Mouse (Mus musculus) limb, embryonic 15.5 days (tissue): ENCODE data around the gene Slc2a4. TPM values are rescaled to one million over a fixed set of nuclear protein-coding genes. Genes with fewer than 3 reads are reported as not detected.

ENCODE experiments used
- ATAC-seq: fragments of 200-750 bp; cut with Nextera tagmentation; 2 replicates; pipeline ENCODE4 v1.8.0; 2017; ENCODE audit warnings: low read depth, moderate TSS enrichment; ENCODE audit not compliant: insufficient number of reproducible peaks, low FRiP score, low TSS enrichment
- H3K27ac ChIP-seq: fragments of 300-500 bp; sonication (generic); 2 replicates; pipeline ENCODE4 v1.5.1; 2015; ENCODE audit warnings: moderate library complexity, mild to moderate bottlenecking, inconsistent platforms
- H3K27me3 ChIP-seq: fragments of 300-500 bp; sonication (generic); 2 replicates; pipeline ENCODE4 v1.6.1; 2015; ENCODE audit warnings: inconsistent platforms
- H3K36me3 ChIP-seq: fragments of 300-500 bp; sonication (generic); 2 replicates; pipeline ENCODE4 v1.6.1; 2015; ENCODE audit warnings: inconsistent platforms
- H3K4me1 ChIP-seq: fragments of 300-500 bp; sonication (generic); 2 replicates; pipeline ENCODE4 v1.6.1; 2015; ENCODE audit warnings: inconsistent platforms
- H3K4me2 ChIP-seq: fragments of 300-500 bp; sonication (generic); 2 replicates; pipeline ENCODE4 v1.6.1; 2015; ENCODE audit warnings: mild to moderate bottlenecking, inconsistent platforms
- H3K4me3 ChIP-seq: fragments of 300-500 bp; sonication (generic); 2 replicates; pipeline ENCODE4 v1.5.1; 2015; ENCODE audit warnings: mild to moderate bottlenecking, inconsistent platforms
- H3K9ac ChIP-seq: fragments of 300-500 bp; sonication (generic); 2 replicates; pipeline ENCODE4 v1.6.1; 2015; ENCODE audit warnings: inconsistent platforms
- H3K9me3 ChIP-seq: fragments of 300-500 bp; sonication (generic); 2 replicates; pipeline ENCODE4 v1.6.1; 2016; ENCODE audit warnings: inconsistent platforms
- WGBS: fragments of 180-500 bp; shearing (Covaris S2); methylation state at CpG from one replicate; pipeline ENCODE4 v1.1.7; 2015; 5-methylcytosine and 5-hydroxymethylcytosine counted together
- polyA plus RNA-seq: library from polyadenylated mRNA; unstranded; fragments of >200 nt; fragmentation: Nextera tagmentation; extraction: Ambion mirVana; gene quantifications from 2 replicates; pipeline ENCODE4 v1.2.1, GENCODE M21; 2015

Slc2a4 gene
- polyA plus RNA-seq, 1 experiment from 2014 or later: 23.0 TPM

- no peak overlapping the region for H3K4me3 ChIP-seq
- WGBS: 37% methylated on average over 4 of the region's 4 CpGs
- no peak overlapping the region for H3K9ac ChIP-seq
- peaks cover 27% of the 10 kb centered on the region for H3K4me1 ChIP-seq
- no peaks in the 10 kb centered on the region for H3K27me3 ChIP-seq
- H3K9me3 ChIP-seq: no peaks in the 10 kb centered on the region
- H3K36me3 ChIP-seq: no peaks in the 10 kb centered on the region
- H3K4me2 ChIP-seq: no peak overlapping the region
- no peak for ATAC-seq
- H3K27ac ChIP-seq: no peak overlapping the region
Measured at GRCm38 (mm10) chr11:69950807-69951459, 2.9 kb upstream of the Slc2a4 start.

GRCm38 (mm10) chr11:69948763-69949150 lies 769 bp upstream of the Slc2a4 start:
- H3K4me1 ChIP-seq: peaks cover 27% of the 10 kb centered on the region
- WGBS: 1% methylated on average over 14 of the region's 14 CpGs
- peaks cover 18% of the 10 kb centered on the region for H3K36me3 ChIP-seq
- H3K9ac ChIP-seq: peak overlapping the region; percentile 27; the same call in 1 of the 2 replicates
- H3K4me3 ChIP-seq: peak overlapping the region; percentile 56
- H3K27me3 ChIP-seq: no peaks in the 10 kb centered on the region
- H3K4me2 ChIP-seq: peak overlapping the region; percentile 70
- peak; percentile 45 for ATAC-seq
- H3K9me3 ChIP-seq: no peaks in the 10 kb centered on the region
- H3K27ac ChIP-seq: peak overlapping the region; percentile 86

GRCm38 (mm10) chr11:69947337-69948065 lies 487 bp downstream of the Slc2a4 start:
- ATAC-seq: peak; percentile 43; the same call in 1 of the 2 replicates
- Histone ChIP-seq H3K36me3 (peaks cover 28% of the 10 kb centered on the region), H3K4me1 (peaks cover 27% of the 10 kb centered on the region), H3K9me3 (no peaks in the 10 kb centered on the region), H3K27ac (peak overlapping the region; percentile 86), H3K4me2 (peak overlapping the region; percentile 70), H3K4me3 (peak overlapping the region; percentile 56), H3K27me3 (no peaks in the 10 kb centered on the region), H3K9ac (peak overlapping the region; percentile 29; the same call in 1 of the 2 replicates)
- WGBS: 3% methylated on average over 28 of the region's 29 CpGs

GRCm38 (mm10) chr11:69945997-69946891 lies 1.7 kb downstream of the Slc2a4 start:
- Histone ChIP-seq H3K27ac (no peak overlapping the region), H3K27me3 (no peaks in the 10 kb centered on the region), H3K9me3 (no peaks in the 10 kb centered on the region), H3K36me3 (peaks cover 30% of the 10 kb centered on the region), H3K4me1 (peaks cover 27% of the 10 kb centered on the region), H3K9ac (no peak overlapping the region), H3K4me2 (peak overlapping the region; percentile 70), H3K4me3 (0 out of 2 replicates have a peak overlapping the region, but pooled peaks have one; percentile 56)
- no peak for ATAC-seq
- 86% methylated on average over 18 of the region's 18 CpGs for WGBS

- H3K4me2 ChIP-seq: no peak overlapping the region
- no peak overlapping the region for H3K9ac ChIP-seq
- H3K9me3 ChIP-seq: no peaks in the 10 kb centered on the region
- no peak overlapping the region for H3K27ac ChIP-seq
- no peak overlapping the region for H3K4me3 ChIP-seq
- H3K27me3 ChIP-seq: no peaks in the 10 kb centered on the region
- ATAC-seq: no peak
- H3K4me1 ChIP-seq: peaks cover 27% of the 10 kb centered on the region
- WGBS: 79% methylated on average over 13 of the region's 13 CpGs
- peaks cover 30% of the 10 kb centered on the region for H3K36me3 ChIP-seq
Measured at GRCm38 (mm10) chr11:69945216-69945615, 2.8 kb downstream of the Slc2a4 start.

GRCm38 (mm10) chr11:69940962-69941361 lies 7.0 kb downstream of the Slc2a4 start:
- ATAC-seq: no peak
- Histone ChIP-seq H3K4me1 (peaks cover 32% of the 10 kb centered on the region), H3K36me3 (peaks cover 30% of the 10 kb centered on the region), H3K4me2 (no peak overlapping the region), H3K9ac (no peak overlapping the region), H3K4me3 (no peak overlapping the region), H3K27me3 (peaks cover 6% of the 10 kb centered on the region; the same call in 1 of the 2 replicates), H3K9me3 (no peaks in the 10 kb centered on the region), H3K27ac (no peak overlapping the region)
- 81% methylated on average over 4 of the region's 4 CpGs for WGBS

GRCm38 (mm10) chr11:69939731-69940130 lies 8.3 kb downstream of the Slc2a4 start:
- no peak overlapping the region for H3K9ac ChIP-seq
- ATAC-seq: no peak
- peaks cover 22% of the 10 kb centered on the region for H3K36me3 ChIP-seq
- H3K27me3 ChIP-seq: peaks cover 10% of the 10 kb centered on the region; the same call in 1 of the 2 replicates
- WGBS: 94% methylated on average over 17 of the region's 17 CpGs
- H3K27ac ChIP-seq: no peak overlapping the region
- no peaks in the 10 kb centered on the region for H3K9me3 ChIP-seq
- H3K4me2 ChIP-seq: no peak overlapping the region
- peaks cover 40% of the 10 kb centered on the region for H3K4me1 ChIP-seq
- H3K4me3 ChIP-seq: no peak overlapping the region

GRCm38 (mm10) chr11:69939181-69939580 lies 8.8 kb downstream of the Slc2a4 start:
- peaks cover 44% of the 10 kb centered on the region for H3K4me1 ChIP-seq
- no peak overlapping the region for H3K27ac ChIP-seq
- peaks cover 17% of the 10 kb centered on the region for H3K36me3 ChIP-seq
- H3K4me2 ChIP-seq: no peak overlapping the region
- no peak overlapping the region for H3K4me3 ChIP-seq
- H3K9me3 ChIP-seq: no peaks in the 10 kb centered on the region
- no peak overlapping the region for H3K9ac ChIP-seq
- H3K27me3 ChIP-seq: peaks cover 10% of the 10 kb centered on the region; the same call in 1 of the 2 replicates
- 57% methylated on average over 5 of the region's 5 CpGs for WGBS
- ATAC-seq: no peak

GRCm38 (mm10) chr11:69938401-69938979 lies 9.5 kb downstream of the Slc2a4 start:
- Histone ChIP-seq H3K27me3 (peaks cover 10% of the 10 kb centered on the region; the same call in 1 of the 2 replicates), H3K4me3 (no peak overlapping the region), H3K27ac (no peak overlapping the region), H3K36me3 (peaks cover 12% of the 10 kb centered on the region), H3K9ac (no peak overlapping the region), H3K4me1 (peaks cover 48% of the 10 kb centered on the region), H3K9me3 (no peaks in the 10 kb centered on the region), H3K4me2 (no peak overlapping the region)
- no peak for ATAC-seq
- WGBS: 24% methylated on average over 9 of the region's 9 CpGs

- Histone ChIP-seq H3K9ac (no peak overlapping the region), H3K36me3 (peaks cover 6% of the 10 kb centered on the region), H3K4me1 (peaks cover 48% of the 10 kb centered on the region), H3K27me3 (peaks cover 10% of the 10 kb centered on the region; the same call in 1 of the 2 replicates), H3K4me2 (no peak overlapping the region), H3K27ac (peak overlapping the region; percentile 59; the same call in 1 of the 2 replicates), H3K4me3 (no peak overlapping the region), H3K9me3 (no peaks in the 10 kb centered on the region)
- 68% methylated on average over 5 of the region's 5 CpGs for WGBS
- no peak for ATAC-seq
Measured at GRCm38 (mm10) chr11:69937834-69938233, 10.2 kb downstream of the Slc2a4 start.

GRCm38 (mm10) chr11:69937385-69937784 lies 10.6 kb downstream of the Slc2a4 start:
- Histone ChIP-seq H3K27ac (peak overlapping the region; percentile 59; the same call in 1 of the 2 replicates), H3K4me1 (peaks cover 48% of the 10 kb centered on the region), H3K4me2 (no peak overlapping the region), H3K27me3 (peaks cover 10% of the 10 kb centered on the region; the same call in 1 of the 2 replicates), H3K4me3 (no peak overlapping the region), H3K9me3 (no peaks in the 10 kb centered on the region), H3K9ac (no peak overlapping the region), H3K36me3 (peaks cover 3% of the 10 kb centered on the region; the same call in 1 of the 2 replicates)
- ATAC-seq: no peak
- WGBS: 20% methylated on average over 4 of the region's 4 CpGs
